Mouse (Mus musculus): ENCODE measurements at regions not wholly inside any gene's neighbourhood (a gene's known extent, or its start where the extent isn't known, plus 50 kb on each side); places are given as distances from the start of the nearest gene placed in this dataset.

DNA sequence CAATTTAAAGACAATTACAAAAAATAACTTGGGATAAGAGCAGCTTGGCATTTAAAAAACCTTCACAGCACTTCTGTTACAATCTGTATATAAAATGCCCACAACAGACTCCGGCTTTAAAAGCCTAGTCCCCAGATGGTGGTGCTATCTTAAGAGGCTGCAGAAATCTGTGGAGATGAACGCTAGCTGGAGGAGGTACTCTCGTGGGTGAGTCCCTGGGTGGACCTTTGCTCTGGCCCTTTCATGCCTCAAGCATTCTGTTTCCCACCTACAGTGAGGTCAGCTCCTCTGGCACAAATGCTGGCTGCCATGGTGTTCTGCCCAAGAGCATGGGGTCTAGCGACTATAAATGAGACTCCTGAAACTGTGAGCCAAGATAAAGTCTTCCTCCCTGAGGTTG lies 280.6 kb upstream of the 9630041A04Rik start:
- intact Hi-C loops (cut with DNase I): no loop called here
- no peak overlapping the region for H3K27ac ChIP-seq
- no peak for TF ChIP-seq CTCF (IDR thresholded peaks at IDR 0.05)
- no peak for DNase-seq
- no peak overlapping the region for H3K4me3 ChIP-seq

DNA sequence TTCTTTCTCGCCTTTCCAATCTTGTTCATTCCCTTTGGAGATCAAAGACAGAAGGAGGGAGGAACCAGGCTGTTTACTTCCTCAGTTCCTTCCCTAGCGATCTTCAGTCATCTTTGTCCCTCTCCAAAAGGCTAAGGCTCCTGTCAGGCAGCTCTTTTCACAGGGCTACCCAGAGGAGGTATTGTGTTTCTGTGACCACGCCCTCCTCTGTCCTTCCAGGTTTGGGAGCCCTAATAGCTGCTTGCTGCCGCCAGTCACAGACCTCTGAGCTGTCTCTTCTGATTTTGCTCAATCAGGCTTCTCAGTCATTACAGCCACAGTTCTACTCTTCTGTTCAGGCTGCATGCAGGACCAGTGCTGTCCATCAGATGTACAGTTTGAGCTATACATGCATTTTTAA lies 290.9 kb upstream of the 9630041A04Rik start:
- intact Hi-C loops (cut with DNase I): no loop called here
- TF ChIP-seq CTCF (IDR thresholded peaks at IDR 0.05): no peak
- H3K27ac ChIP-seq: no peak overlapping the region
- no peak overlapping the region for H3K4me3 ChIP-seq
- no peak for DNase-seq

DNA sequence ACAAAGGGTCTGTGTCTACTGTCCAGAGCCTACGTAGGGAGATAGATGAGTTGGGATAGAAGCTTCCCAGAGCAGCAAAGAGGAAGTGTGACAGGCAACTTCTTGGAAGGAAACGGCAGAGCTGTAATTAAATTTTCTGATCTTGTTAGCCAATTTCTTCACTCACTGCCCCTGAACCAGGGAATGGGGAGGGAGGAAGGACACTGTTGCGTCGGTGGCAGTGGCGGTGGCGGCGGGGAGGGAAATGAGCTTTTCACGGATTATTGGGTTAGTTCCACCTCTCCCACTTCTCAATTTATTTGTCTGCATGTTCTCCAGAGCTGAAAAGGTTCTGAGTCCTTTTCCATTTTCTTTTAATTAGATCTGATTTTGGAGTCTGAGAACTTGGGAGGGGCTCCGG lies 298.4 kb upstream of the 9630041A04Rik start:
- intact Hi-C loops (cut with DNase I): no loop called here
- no peak overlapping the region for H3K4me3 ChIP-seq
- TF ChIP-seq CTCF (IDR thresholded peaks at IDR 0.05): no peak
- no peak overlapping the region for H3K27ac ChIP-seq
- DNase-seq: no peak

DNA sequence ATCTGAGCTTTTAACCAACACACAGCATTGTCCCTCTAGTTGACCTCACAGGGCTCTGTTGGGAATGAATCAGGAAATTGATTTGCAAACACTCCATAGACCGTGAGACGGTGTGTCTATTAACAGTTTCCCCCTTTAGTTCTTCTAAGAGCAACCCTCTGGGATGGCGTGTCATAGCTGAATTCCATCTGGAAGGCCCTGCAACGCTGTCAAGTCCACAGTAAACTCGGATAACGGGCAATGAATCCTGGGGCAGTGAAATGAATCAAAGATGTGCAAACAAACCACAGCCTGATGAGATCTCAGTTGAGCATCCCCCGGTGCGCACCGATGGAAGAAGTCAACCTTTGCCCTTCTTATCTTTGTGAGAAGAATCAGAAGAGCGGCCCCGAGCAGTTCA lies 302.3 kb upstream of the 9630041A04Rik start:
- no peak for DNase-seq
- no peak overlapping the region for H3K4me3 ChIP-seq
- intact Hi-C loops (cut with DNase I): no loop called here
- no peak for TF ChIP-seq CTCF (IDR thresholded peaks at IDR 0.05)
- no peak overlapping the region for H3K27ac ChIP-seq

DNA sequence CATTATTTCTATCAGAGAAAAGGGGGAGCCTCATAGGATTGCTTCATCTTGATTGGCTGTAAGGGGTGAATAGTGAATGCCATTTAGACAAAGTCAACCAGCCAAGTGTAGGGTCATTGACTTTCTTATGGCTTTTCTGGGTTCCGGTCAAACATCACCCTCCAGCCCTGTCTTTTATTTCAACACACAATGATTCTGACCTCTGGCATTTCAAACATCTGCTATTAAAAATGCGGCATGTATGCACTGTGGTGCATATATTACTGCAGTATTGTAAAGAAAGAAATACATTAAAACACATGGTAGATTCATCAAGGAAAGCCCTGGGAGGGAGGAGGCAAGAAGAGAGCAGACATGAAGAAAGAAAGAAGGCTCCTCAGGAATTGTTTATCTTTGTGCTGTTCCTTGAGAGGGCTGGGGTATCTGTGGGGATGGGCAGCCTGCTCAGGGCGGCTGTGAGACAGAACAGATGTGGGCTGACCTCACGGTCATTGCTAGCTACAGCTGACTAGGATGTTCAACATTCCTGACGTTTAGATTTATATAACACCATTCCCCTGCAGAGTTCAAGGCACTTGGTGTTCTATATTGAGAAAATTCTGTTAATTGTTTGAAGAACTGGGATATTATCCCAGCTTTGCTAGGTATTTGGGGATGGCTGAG lies 303.5 kb upstream of the Ppp2r3a start:
- H3K27ac ChIP-seq: no peak overlapping the region
- no peak overlapping the region for H3K4me3 ChIP-seq
- intact Hi-C loops (cut with DNase I): no loop called here
- TF ChIP-seq CTCF (IDR thresholded peaks at IDR 0.05): no peak
- DNase-seq: no peak

DNA sequence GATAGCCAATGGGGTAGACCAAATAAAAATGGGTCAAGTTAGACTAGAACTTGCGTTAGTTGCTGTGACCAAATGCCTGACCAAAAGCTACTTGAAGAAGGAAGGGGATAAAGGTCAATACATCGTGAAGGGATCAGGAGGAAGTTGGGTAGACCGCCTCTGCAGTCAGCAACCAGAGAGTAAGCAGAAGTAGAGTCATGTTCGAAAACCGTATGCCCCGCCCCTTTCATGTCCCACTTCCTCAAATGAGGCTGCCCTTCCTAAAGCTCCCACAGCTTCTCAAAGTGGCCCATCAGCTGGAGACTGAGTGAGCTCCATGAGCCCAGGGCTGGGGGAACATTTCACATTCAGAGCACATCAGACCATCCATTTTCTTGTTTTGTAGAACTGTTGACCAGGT lies 301.2 kb upstream of the Ppp2r3a start:
- intact Hi-C loops (cut with DNase I): no loop called here
- no peak overlapping the region for H3K27ac ChIP-seq
- DNase-seq: no peak
- no peak for TF ChIP-seq CTCF (IDR thresholded peaks at IDR 0.05)
- H3K4me3 ChIP-seq: no peak overlapping the region

DNA sequence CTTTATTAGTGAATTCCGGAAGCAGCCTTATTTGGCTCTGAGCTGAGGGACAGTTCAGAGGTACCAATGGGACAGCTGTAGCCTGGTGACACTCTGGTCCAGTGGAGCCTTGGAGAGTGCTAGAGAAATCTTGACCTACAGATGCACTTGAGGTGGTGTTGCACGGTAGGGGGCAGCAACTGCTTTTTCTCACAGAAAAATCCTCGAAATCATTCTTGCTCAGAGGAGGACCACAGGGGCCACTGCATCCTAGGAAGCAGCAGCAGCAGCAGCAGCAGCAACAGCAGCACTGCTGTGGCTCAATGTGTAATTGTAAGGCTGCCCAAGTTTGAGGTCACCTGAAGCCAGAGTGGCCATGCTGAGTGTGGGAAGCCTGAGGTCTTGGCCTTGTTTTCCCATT lies 299.7 kb upstream of the Ppp2r3a start:
- no peak overlapping the region for H3K27ac ChIP-seq
- no peak for DNase-seq
- intact Hi-C loops (cut with DNase I): no loop called here
- no peak overlapping the region for H3K4me3 ChIP-seq
- TF ChIP-seq CTCF (IDR thresholded peaks at IDR 0.05): no peak

DNA sequence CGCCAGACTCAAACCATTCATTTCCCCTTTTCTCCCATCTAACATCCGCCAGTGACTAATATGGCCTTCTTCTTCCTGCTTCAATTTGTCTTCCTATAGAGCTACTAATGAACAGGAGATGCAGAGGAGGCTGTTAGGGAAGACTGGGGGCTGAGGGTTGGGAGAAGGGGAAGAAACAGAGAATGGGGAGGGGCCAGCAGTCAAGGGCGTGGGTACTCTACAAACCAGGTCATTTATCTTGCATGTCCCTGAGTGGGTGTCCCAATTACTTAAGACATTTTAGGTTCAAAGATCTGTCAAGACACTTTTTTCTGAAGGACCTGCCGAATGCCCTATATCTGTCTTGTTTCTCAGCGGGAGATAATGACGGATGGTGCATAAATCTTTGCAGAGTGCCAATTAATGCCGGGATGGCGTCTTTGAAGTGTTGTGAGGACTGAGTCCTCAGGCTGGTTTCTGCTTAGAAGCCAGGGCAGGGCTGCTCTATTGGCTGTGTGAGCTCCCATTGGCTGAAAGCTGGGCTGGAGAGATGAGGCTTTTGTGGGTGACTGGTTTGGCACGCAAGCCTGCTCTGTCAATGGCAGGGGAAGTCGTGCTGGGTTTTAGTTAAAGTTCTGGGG lies 294.7 kb upstream of the Ppp2r3a start:
- Histone ChIP-seq H3K27ac (no peak overlapping the region), H3K4me3 (no peak overlapping the region)
- intact Hi-C loops (cut with DNase I): no loop called here
- no peak for DNase-seq
- TF ChIP-seq CTCF (IDR thresholded peaks at IDR 0.05): no peak

DNA sequence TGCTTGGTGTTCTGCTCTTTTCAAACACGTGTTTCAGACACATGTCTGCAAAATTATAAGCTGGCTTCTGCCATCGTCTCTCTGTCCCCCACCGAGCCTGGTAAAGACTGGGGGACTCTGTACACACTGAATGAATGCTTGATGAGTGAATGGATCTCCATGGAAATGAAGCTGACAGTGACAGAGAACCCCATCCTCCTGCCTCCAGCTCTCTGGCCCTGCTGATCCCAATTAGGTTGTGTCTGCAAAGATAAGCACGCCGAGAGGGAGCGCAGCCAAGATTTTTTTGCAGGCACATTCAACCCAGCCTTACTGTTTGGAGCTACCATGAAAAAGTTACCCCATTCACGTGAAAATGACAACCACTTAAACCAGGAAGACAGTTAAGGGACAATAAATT lies 266.5 kb upstream of the Ppp2r3a start:
- no peak for TF ChIP-seq CTCF (IDR thresholded peaks at IDR 0.05)
- intact Hi-C loops (cut with DNase I): no loop called here
- no peak for DNase-seq
- Histone ChIP-seq H3K27ac (no peak overlapping the region), H3K4me3 (no peak overlapping the region)

DNA sequence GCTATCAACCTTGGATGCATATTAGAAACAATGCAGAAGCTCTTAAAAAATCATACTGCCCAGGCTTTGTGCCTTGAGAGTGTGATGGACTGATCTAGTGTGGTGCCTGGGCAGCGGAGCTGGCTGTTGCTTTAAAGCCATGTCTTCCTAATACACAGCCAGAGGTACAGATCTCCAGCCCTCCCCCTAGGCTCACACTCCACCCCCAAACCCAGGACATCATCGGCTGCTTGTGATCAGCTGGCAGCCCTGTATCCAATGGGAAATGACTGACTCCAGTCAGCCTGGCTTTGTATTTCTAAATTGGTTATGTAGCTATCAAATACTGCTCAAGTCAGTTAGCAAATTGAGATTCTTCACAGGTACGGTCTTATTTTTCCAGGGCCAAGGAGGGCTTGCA lies 259.2 kb upstream of the Ppp2r3a start:
- DNase-seq: no peak
- intact Hi-C loops (cut with DNase I): no loop called here
- Histone ChIP-seq H3K27ac (no peak overlapping the region), H3K4me3 (no peak overlapping the region)
- TF ChIP-seq CTCF (IDR thresholded peaks at IDR 0.05): no peak

DNA sequence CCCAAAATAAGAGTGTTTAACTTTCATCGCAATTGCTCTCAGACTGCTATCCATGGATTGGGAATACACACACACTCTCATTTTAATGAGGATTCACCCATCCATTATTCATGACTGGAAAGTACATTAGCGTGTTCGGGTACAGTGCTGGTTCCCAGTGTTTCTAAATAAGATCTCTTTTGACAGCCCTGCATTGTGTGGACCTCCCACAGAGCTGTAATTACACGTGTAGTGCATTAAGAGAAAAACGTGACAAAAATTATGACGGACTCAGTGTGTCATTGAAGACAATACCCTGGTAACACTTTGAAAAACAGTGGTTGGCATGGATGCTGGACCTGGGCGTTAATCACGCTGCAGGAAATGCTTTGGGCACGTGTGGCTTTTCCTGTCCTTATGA lies 257.6 kb upstream of the Ppp2r3a start:
- H3K4me3 ChIP-seq: no peak overlapping the region
- DNase-seq: no peak
- H3K27ac ChIP-seq: no peak overlapping the region
- intact Hi-C loops (cut with DNase I): no loop called here
- no peak for TF ChIP-seq CTCF (IDR thresholded peaks at IDR 0.05)

DNA sequence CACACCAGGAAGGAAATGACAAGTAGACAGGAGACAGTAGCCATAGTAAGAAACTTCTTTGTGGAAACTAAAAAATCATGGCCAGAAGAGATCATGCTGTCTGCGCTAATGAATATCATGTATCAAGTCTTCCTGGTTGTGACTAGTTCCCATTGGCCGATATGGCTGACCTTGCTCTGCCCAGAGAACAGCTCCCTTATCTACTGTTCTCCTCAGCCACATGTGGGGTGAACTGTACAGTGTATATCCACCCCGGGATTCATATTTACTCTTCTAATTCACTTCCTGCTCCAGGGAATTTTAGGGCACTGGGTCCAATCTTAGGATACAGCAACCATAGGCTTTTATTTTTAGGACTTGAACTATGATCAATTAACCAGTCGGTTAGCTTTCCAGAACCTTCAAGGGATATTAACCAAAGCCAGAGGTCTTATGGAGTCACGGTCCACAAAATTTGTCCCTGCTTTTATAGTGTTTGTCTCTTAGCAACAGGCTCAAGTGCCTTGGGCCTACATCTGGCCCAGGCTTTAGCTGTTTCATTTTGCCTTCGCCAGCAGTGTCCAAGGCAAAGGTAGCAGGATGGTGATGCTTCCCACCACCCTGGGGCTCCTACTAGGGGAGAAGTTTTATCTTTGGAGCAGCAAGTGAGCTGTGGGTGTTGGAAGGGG lies 255.6 kb upstream of the Ppp2r3a start:
- no peak for DNase-seq
- Histone ChIP-seq H3K4me3 (no peak overlapping the region), H3K27ac (no peak overlapping the region)
- no peak for TF ChIP-seq CTCF (IDR thresholded peaks at IDR 0.05)
- intact Hi-C loops (cut with DNase I): no loop called here

DNA sequence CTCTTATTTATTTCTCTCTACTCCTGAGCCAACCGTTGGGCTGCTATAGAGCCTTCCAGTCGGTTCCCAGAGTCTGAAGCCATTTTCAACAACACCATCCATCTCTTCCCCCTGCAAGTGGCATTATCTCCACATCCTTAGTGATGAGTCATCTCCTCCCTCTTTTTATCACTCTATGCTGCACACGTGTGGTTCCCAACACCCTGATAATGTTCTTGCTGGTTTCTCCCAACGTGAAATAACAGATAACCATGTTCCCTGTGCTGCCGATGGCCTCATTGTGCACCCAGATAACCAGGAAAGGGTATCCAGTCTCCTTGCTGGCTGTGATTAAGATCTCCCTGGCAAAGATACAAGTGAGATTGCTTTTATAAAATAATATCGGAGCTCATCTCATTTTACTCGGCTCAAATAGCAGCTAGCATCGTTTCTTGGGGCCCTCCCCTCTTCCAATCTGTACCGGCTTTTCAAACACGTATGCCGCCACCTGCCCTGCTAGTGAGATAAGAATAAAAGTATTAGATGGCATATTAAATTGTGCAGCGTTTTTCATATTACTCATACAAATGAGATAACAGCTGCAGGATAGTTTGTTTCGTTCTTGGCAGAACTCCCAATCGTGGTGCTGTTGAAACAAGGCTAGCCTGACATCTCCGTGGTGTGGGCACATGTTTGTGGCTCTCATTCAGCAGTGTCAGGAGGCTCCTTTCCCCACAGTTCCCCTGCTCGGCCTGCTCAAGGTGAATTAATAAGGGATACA lies 250.3 kb upstream of the Ppp2r3a start:
- no peak for TF ChIP-seq CTCF (IDR thresholded peaks at IDR 0.05)

More for the DNA sequence above, 250.3 kb upstream of the Ppp2r3a start:
- no peak overlapping the region for H3K27ac ChIP-seq
- H3K4me3 ChIP-seq: no peak overlapping the region
- DNase-seq: no peak
- intact Hi-C loops (cut with DNase I): no loop called here

Measured in gastrocnemius, adult 2 months (tissue).